12 mouse cellular contexts compared by ENCODE assay signal in genomic region chr2:20559723-20560122, GRCm38 (mm10).
A peak's percentile ranks its signal among the peaks of the same experiment; 100 is the strongest.
DNase-seq lines count a peak whose midpoint lies in the region; ATAC-seq and TF ChIP-seq lines count a peak whose summit lies in the region.
"Had no signal": no experiment of that assay in that cellular context is flagged by ENCODE, and none has a peak within 500 bp of the region (broad histone marks: within the 10 kb centered on the region; RNA-seq: fewer than 3 reads in every experiment).

No protein-coding gene starts in this region.

- WGBS in heart, postnatal 0 days, result 33% methylated on average over 2 of the region's 2 CpGs
- WGBS in hindbrain, embryonic 12.5 days, result 68% methylated on average over 2 of the region's 2 CpGs
- 51% methylated on average over 2 of the region's 2 CpGs for WGBS in liver, embryonic 11.5 days

- TF ChIP-seq CTCF in heart, postnatal 0 days (IDR thresholded peaks at IDR 0.05; ENCODE audit: low read depth), result no peak
- no peak for TF ChIP-seq CTCF in embryonic fibroblast, embryonic 13.5 days (IDR thresholded peaks at IDR 0.05; ENCODE audit: borderline replicate concordance, insufficient read depth, low read length)

- no peak overlapping the region for H3K27ac ChIP-seq in heart, postnatal 0 days (ENCODE audit: low read depth)
- peak overlapping the region; percentile 55 for H3K27ac ChIP-seq in embryonic fibroblast, embryonic 13.5 days (ENCODE audit: insufficient read depth, low read length)
- no peak overlapping the region for H3K27ac ChIP-seq in hindbrain, embryonic 12.5 days
- H3K27ac ChIP-seq in liver, embryonic 11.5 days (ENCODE audit: low read depth, low read length), result no peak overlapping the region
- H3K27ac ChIP-seq: liver, embryonic 13.5 days had no signal

- no peak for TF ChIP-seq POLR2A in embryonic fibroblast, embryonic 13.5 days (IDR thresholded peaks at IDR 0.05; ENCODE audit: low read depth, low read length)

- no peaks in the 10 kb centered on the region for H3K36me3 ChIP-seq in heart, postnatal 0 days (replicated peaks; ENCODE audit: control insufficient read depth, insufficient read depth, low read length)
- H3K36me3 ChIP-seq in hindbrain, embryonic 12.5 days, result no peaks in the 10 kb centered on the region
- no peaks in the 10 kb centered on the region for H3K36me3 ChIP-seq in liver, embryonic 11.5 days (ENCODE audit: control insufficient read depth, insufficient read depth, low read length)
- H3K36me3 ChIP-seq: liver, embryonic 13.5 days had no signal

- TF ChIP-seq EP300 in heart, postnatal 0 days (IDR thresholded peaks at IDR 0.05; ENCODE audit: low read depth), result no peak

- peak; percentile 49; the same call in 1 of the 2 replicates for ATAC-seq in heart, postnatal 0 days (ENCODE audit: insufficient read depth, low read depth)
- ATAC-seq in hindbrain, embryonic 12.5 days (ENCODE audit: low FRiP score), result no peak
- no peak for ATAC-seq in liver, embryonic 11.5 days (replicated peaks; ENCODE audit: low FRiP score)

- H3K4me1 ChIP-seq in heart, postnatal 0 days (ENCODE audit: control insufficient read depth, insufficient read depth), result peaks cover 15% of the 10 kb centered on the region; the same call in 1 of the 2 replicates
- H3K4me1 ChIP-seq in embryonic fibroblast, embryonic 13.5 days (ENCODE audit: control insufficient read depth, insufficient read depth, low read length), result peaks cover 16% of the 10 kb centered on the region
- peaks cover 7% of the 10 kb centered on the region; the same call in 1 of the 2 replicates for H3K4me1 ChIP-seq in hindbrain, embryonic 12.5 days
- H3K4me1 ChIP-seq in liver, embryonic 11.5 days (replicated peaks; ENCODE audit: control insufficient read depth, insufficient read depth, low read length), result no peaks in the 10 kb centered on the region
- H3K4me1 ChIP-seq: liver, embryonic 13.5 days had no signal

- DNase-seq in heart, postnatal 0 days (ENCODE audit: low spot score), result no peak
- no peak for DNase-seq in heart, adult 8-10 months (ENCODE audit: low spot score)
- DNase-seq in urinary bladder, postnatal 14 days (ENCODE audit: low spot score), result peak; percentile 49
- DNase-seq in urinary bladder, postnatal 10 days (ENCODE audit: low spot score), result no peak
- no peak for DNase-seq in liver, embryonic 11.5 days (ENCODE audit: low spot score)
- no peak for DNase-seq in gastrocnemius, postnatal 10 days
- DNase-seq: cerebellum, adult 18-20 months; kidney, adult 11 months; liver, embryonic 13.5 days; thymus, postnatal 4 days had no signal

- no peak overlapping the region for H3K9ac ChIP-seq in heart, postnatal 0 days (replicated peaks; ENCODE audit: low read depth, low read length)
- no peak overlapping the region for H3K9ac ChIP-seq in hindbrain, embryonic 12.5 days
- H3K9ac ChIP-seq in liver, embryonic 11.5 days (ENCODE audit: low read depth, low read length), result no peak overlapping the region
- H3K9ac ChIP-seq: liver, embryonic 13.5 days had no signal

- H3K9me3 ChIP-seq in heart, postnatal 0 days (replicated peaks; ENCODE audit: control insufficient read depth, low read length), result no peaks in the 10 kb centered on the region
- H3K9me3 ChIP-seq in hindbrain, embryonic 12.5 days (replicated peaks), result no peaks in the 10 kb centered on the region
- H3K9me3 ChIP-seq in liver, embryonic 11.5 days (ENCODE audit: control insufficient read depth, low read length), result no peaks in the 10 kb centered on the region
- H3K9me3 ChIP-seq: liver, embryonic 13.5 days had no signal

- no peaks in the 10 kb centered on the region for H3K27me3 ChIP-seq in heart, postnatal 0 days (ENCODE audit: control insufficient read depth, insufficient read depth, low read length)
- no peaks in the 10 kb centered on the region for H3K27me3 ChIP-seq in hindbrain, embryonic 12.5 days
- H3K27me3 ChIP-seq in liver, embryonic 11.5 days (replicated peaks; ENCODE audit: control insufficient read depth, insufficient read depth, low read length), result no peaks in the 10 kb centered on the region
- H3K27me3 ChIP-seq: liver, embryonic 13.5 days had no signal

- H3K4me2 ChIP-seq in heart, postnatal 0 days (ENCODE audit: low read depth, low read length), result no peak overlapping the region
- no peak overlapping the region for H3K4me2 ChIP-seq in hindbrain, embryonic 12.5 days (replicated peaks)
- no peak overlapping the region for H3K4me2 ChIP-seq in liver, embryonic 11.5 days
- H3K4me2 ChIP-seq: liver, embryonic 13.5 days had no signal

- H3K4me3 ChIP-seq in heart, postnatal 0 days (ENCODE audit: low read depth, low read length), result no peak overlapping the region
- no peak overlapping the region for H3K4me3 ChIP-seq in embryonic fibroblast, embryonic 13.5 days (ENCODE audit: insufficient read depth, low read length)
- no peak overlapping the region for H3K4me3 ChIP-seq in hindbrain, embryonic 12.5 days
- no peak overlapping the region for H3K4me3 ChIP-seq in liver, embryonic 11.5 days (ENCODE audit: low read depth, low read length)
- H3K4me3 ChIP-seq: liver, embryonic 13.5 days had no signal
